Mouse (Mus musculus) central nervous system, embryonic 11.5 days (tissue): ENCODE measurements around the gene Fat1. TPM values are rescaled to one million over a fixed set of nuclear protein-coding genes. Genes with fewer than 3 reads are reported as not detected.

Experiments used
- polyA plus RNA-seq: library from polyadenylated mRNA; depleted of rRNA; stranded (reverse); fragments of >200 nt; gene quantifications from 2 replicates; pipeline ENCODE4 v1.2.3, GENCODE M21; 2012; rRNA removed

Fat1 gene
- 32.9 and 48.9 TPM in 2 replicates for polyA plus RNA-seq

GRCm38 (mm10) chr8:44934850-44935497 lies at the start of gene Fat1:
Gene Fat1, plus strand, starts transcription at chr8:44935447.

GRCm38 (mm10) chr8:45068759-45069386 lies 133.6 kb downstream of the Fat1 start, which contains the start of gene Mtnr1a:
Gene Mtnr1a, plus strand, starts transcription at chr8:45069137.

Other genes with a start within 250 kb of the Fat1 start
- 0.23 and 0.26 TPM in 2 replicates for gene Mtnr1a, start 133.7 kb downstream of the Fat1 start, polyA plus RNA-seq